Mouse (Mus musculus) myocyte (in vitro differentiated cells): Measurements from ENCODE around the gene Efcab2. TPM values are rescaled to one million over a fixed set of nuclear protein-coding genes. Genes with fewer than 3 reads are reported as not detected.

Experiments used
- H3K27me3 ChIP-seq: one replicate; pipeline ENCODE4 v1.6.1; 2011; ENCODE audit not compliant: control insufficient read depth, insufficient read depth, insufficient read length
- H3K36me3 ChIP-seq: one replicate; pipeline ENCODE4 v1.6.1; 2011; ENCODE audit not compliant: control insufficient read depth, insufficient read depth
- H3K4me2 ChIP-seq: one replicate; pipeline ENCODE4 v1.6.1; 2011; ENCODE audit warnings: low read depth, control low read depth
- H3K4me3 ChIP-seq: one replicate; pipeline ENCODE4 v1.5.1; 2011; ENCODE audit warnings: mild to moderate bottlenecking, control low read depth, moderate library complexity
- H3K79me2 ChIP-seq: one replicate; pipeline ENCODE4 v1.6.1; 2011; ENCODE audit not compliant: control insufficient read depth, insufficient read depth
- H3ac ChIP-seq: one replicate; pipeline ENCODE4 v1.6.1; 2011; ENCODE audit not compliant: control insufficient read depth, insufficient read length
- CEBPB ChIP-seq: IDR thresholded peaks from 2 replicates; pipeline ENCODE4 v1.6.1; 2011; ENCODE audit warnings: mild to moderate bottlenecking, moderate library complexity; ENCODE audit not compliant: poor library complexity, insufficient read depth, severe bottlenecking
- E2F4 ChIP-seq: IDR thresholded peaks from one replicate; pipeline ENCODE4 v1.6.1; 2011; ENCODE audit warnings: mild to moderate bottlenecking, control low read depth, moderate library complexity; ENCODE audit not compliant: insufficient read depth
- MAX ChIP-seq: IDR thresholded peaks from one replicate; pipeline ENCODE4 v1.6.1; 2011; ENCODE audit warnings: low read depth, mild to moderate bottlenecking, control low read depth
- MYOD1 ChIP-seq, 3 experiments: IDR thresholded peaks; one replicate each; pipeline ENCODE4 v1.6.1; 2011; ENCODE audit warnings: control low read depth in 2 of 3, low read depth in 2 of 3, mild to moderate bottlenecking in 2 of 3, moderate library complexity in 1 of 3; ENCODE audit not compliant: insufficient read length in 2 of 3, control insufficient read depth in 1 of 3
- MYOG ChIP-seq, 3 experiments: IDR thresholded peaks; one replicate each; pipeline ENCODE4 v1.6.1; 2011; ENCODE audit warnings: control low read depth in 2 of 3, low read depth in 2 of 3, mild to moderate bottlenecking in 2 of 3; ENCODE audit not compliant: insufficient read length in 2 of 3, control insufficient read depth in 1 of 3, insufficient read depth in 1 of 3
- POLR2A ChIP-seq: IDR thresholded peaks from one replicate; pipeline ENCODE4 v1.6.1; 2011; ENCODE audit warnings: low read depth, mild to moderate bottlenecking, control low read depth, moderate library complexity; ENCODE audit not compliant: insufficient read length
- POLR2AphosphoS2 ChIP-seq: IDR thresholded peaks from one replicate; pipeline ENCODE4 v1.6.1; 2011; ENCODE audit warnings: low read depth, control low read depth; ENCODE audit not compliant: insufficient read length
- REST ChIP-seq: IDR thresholded peaks from one replicate; pipeline ENCODE4 v1.6.1; 2011; ENCODE audit warnings: mild to moderate bottlenecking, control low read depth, moderate library complexity; ENCODE audit not compliant: insufficient read depth, insufficient read length
- SRF ChIP-seq: IDR thresholded peaks from one replicate; pipeline ENCODE4 v1.6.1; 2011; ENCODE audit warnings: low read depth; ENCODE audit not compliant: control insufficient read depth, insufficient read length
- TCF12 ChIP-seq: IDR thresholded peaks from one replicate; pipeline ENCODE4 v1.6.1; 2011; ENCODE audit warnings: mild to moderate bottlenecking, control low read depth; ENCODE audit not compliant: poor library complexity, insufficient read depth, severe bottlenecking
- TCF3 ChIP-seq: IDR thresholded peaks from one replicate; pipeline ENCODE4 v1.6.1; 2011; ENCODE audit warnings: low read depth, control low read depth; ENCODE audit not compliant: insufficient read length
- USF1 ChIP-seq: IDR thresholded peaks from one replicate; pipeline ENCODE4 v1.6.1; 2011; ENCODE audit warnings: low read depth, mild to moderate bottlenecking, control low read depth, moderate library complexity
- polyA plus RNA-seq: library from polyadenylated mRNA; unstranded; fragments of >200 nt; fragmentation: generic; extraction: Trizol; gene quantifications from one replicate; pipeline ENCODE4 v1.2.1, GENCODE M21; 2012; ENCODE audit warnings: missing spikeins

Gene Efcab2
- polyA plus RNA-seq, 1 experiment, result 0.72 TPM

DNA sequence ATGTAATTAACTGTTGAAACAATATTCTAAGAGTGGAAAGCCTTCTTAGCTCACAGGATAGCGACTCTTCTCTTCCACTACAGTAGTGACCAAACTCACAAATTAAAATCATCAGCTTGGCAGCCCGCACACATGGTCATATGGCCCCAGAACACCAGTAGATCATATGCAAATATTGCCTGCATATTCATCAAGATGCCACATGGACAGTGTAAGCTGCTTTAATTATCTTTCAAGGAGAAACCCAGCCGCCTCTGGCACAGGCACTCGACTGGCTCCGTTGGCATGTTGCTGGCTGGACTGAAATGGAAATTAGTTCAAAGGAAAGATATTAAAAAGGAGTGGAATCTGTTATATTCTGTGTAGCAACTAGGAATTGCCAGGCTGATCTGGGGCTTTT is 116.5 kb downstream of the Efcab2 start:
- TF ChIP-seq REST, result no peak
- TF ChIP-seq SRF, result no peak
- no peak overlapping the region for H3ac ChIP-seq
- no peaks in the 10 kb centered on the region for H3K79me2 ChIP-seq
- no peaks in the 10 kb centered on the region for H3K36me3 ChIP-seq
- peak overlapping the region; percentile 62 for H3K4me2 ChIP-seq
- H3K4me3 ChIP-seq, result no peak overlapping the region
- no peaks in the 10 kb centered on the region for H3K27me3 ChIP-seq

DNA sequence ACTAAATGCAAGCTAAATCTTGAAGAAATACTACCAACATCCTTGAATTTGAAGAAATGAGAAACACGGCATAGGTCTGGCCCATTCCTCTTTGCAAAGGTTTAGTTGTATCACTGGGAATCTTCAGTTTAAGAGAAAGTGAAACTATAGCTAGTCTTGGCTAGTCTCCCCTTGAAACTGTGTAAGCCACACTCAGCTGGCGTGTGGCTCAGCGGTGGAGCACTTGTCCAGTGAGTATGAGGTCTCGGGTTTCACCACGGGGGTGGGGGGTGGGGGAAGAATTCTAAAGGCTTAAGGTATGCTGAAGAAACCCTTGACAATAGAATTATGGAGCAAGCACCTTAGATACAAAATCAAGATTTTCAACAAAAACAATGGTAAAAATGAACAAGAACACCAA is 117.3 kb downstream of the Efcab2 start:
- H3K4me3 ChIP-seq, result no peak overlapping the region
- TF ChIP-seq TCF3, result no peak
- peak in 2 of 3 experiments; percentile 42 to 52 for TF ChIP-seq MYOD1 (IDR thresholded peaks at IDR 0.05; ENCODE audit: control insufficient read depth in 1 of 3, insufficient read length in 2 of 3, low read depth in 2 of 3)
- TF ChIP-seq CEBPB, result no peak
- peak in 1 of 3 experiments; percentile 53 for TF ChIP-seq MYOG (IDR thresholded peaks at IDR 0.05; ENCODE audit: control insufficient read depth in 1 of 3, insufficient read depth in 1 of 3, insufficient read length in 2 of 3, low read depth in 2 of 3)
- H3K27me3 ChIP-seq, result no peaks in the 10 kb centered on the region
- no peaks in the 10 kb centered on the region for H3K79me2 ChIP-seq
- no peaks in the 10 kb centered on the region for H3K36me3 ChIP-seq
- peak overlapping the region; percentile 62 for H3K4me2 ChIP-seq
- H3ac ChIP-seq, result no peak overlapping the region

GRCm38 (mm10) chr1:178527185-178527546 is 121.3 kb downstream of the Efcab2 start:
- H3K4me3 ChIP-seq, result peak overlapping the region; percentile 76
- H3K4me2 ChIP-seq, result peak overlapping the region; percentile 100
- H3K79me2 ChIP-seq, result peaks cover 5% of the 10 kb centered on the region
- TF ChIP-seq REST (no peak), TCF3 (no peak), USF1 (no peak), SRF (no peak), E2F4 (no peak), TCF12 (no peak), POLR2AphosphoS2 (no peak), MYOG (IDR thresholded peaks at IDR 0.05; ENCODE audit: control insufficient read depth in 1 of 3, insufficient read depth in 1 of 3, insufficient read length in 2 of 3, low read depth in 2 of 3) (no peak), MYOD1 (IDR thresholded peaks at IDR 0.05; ENCODE audit: control insufficient read depth in 1 of 3, insufficient read length in 2 of 3, low read depth in 2 of 3) (no peak), POLR2A (no peak), CEBPB (no peak), MAX (no peak)
- H3ac ChIP-seq, result no peak overlapping the region
- H3K36me3 ChIP-seq, result no peaks in the 10 kb centered on the region
- no peaks in the 10 kb centered on the region for H3K27me3 ChIP-seq

DNA sequence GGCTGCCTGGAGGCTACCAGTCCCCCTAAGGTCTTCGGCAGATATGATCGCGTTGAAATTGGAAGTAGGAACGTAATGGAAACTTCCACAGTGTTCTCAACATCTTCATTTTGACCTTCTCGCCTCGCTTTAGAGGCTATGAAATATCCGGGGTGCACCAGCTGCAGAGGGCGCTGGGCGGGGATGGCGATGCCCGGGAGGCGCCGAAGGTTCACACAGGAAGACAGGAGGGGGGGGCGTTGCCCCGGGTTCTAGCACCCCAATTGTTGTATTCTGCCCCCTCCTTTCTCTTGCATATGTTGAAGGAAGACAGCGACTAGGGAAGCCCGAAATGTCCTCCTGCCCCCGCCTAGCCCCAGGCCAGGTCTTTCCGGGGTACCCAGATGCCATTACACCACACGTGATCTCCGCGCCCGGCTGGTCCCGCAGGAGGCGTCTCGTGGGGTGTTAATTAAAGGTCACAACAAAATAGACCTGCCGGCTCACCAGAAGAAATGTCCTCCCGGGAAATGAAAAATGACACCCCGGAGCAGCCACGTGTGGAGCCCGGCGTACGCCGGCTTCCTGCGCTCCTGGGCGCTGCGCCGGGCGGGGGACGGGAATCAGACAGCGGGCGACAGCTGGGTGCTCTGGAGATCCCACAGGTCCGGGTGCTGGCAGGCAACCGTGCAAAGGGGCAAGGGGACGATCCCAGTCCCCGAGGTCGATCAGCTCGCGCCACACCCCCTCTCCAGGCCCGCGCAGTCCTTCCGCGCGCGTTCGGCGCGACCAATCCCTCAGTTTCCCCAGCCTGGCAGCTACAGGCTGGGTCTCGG is 121.9 kb downstream of the Efcab2 start:
- peaks cover 5% of the 10 kb centered on the region for H3K79me2 ChIP-seq

DNA sequence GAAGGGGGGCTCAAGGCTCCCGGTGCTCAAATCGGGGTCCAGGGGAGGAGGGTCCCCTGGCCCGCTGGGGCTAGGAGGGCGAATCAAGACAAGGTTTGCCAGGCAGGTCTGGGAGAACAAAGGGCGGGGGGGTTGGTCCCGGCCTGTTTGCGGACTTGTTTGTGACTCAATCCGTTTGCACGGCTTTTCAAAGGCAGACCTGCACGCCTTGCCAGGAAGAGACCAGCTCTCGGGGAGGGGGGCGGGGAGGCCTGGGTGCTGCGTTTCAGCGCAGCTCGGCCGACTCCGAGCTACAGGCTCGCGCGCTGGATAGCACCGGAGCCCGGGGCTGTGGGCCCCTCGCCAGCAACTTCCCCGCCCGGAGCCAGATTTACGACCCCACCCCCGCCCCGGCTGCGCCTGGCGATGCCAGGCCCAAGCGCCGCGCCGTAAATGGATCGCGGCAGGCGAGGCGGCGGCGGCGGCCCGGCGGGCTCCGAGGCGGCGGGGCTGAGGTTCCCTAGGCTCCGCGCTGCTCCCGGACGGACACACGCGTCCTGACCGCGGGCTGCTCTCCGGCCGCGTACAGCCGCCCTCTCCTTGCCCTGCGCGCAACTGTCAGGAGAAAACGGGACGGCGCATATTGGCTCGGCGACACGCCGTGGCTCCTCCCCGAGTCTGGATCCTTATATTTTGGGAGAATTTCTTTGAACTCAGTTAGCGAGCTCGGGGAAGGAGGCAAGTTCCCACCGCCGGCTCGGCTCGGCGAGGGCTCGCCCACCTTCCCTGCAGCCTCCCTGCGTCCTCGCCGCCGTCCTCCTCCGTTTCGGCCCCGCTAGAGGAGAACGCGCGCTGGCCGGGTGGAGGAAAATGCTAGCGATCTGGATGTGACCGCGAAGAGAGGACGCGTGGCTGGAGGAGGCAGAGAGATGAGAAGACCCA is 122.8 kb downstream of the Efcab2 start, which contains the start of gene Kif26b:
Kif26b (plus strand) TSS at position 695 of the 921 bp plus-strand sequence.
- TF ChIP-seq TCF12 (no peak), POLR2A (peak; percentile 67), TCF3 (no peak), MYOD1 (IDR thresholded peaks at IDR 0.05; ENCODE audit: control insufficient read depth in 1 of 3, insufficient read length in 2 of 3, low read depth in 2 of 3) (no peak), MAX (no peak), SRF (no peak), USF1 (no peak), CEBPB (no peak), REST (no peak), MYOG (IDR thresholded peaks at IDR 0.05; ENCODE audit: control insufficient read depth in 1 of 3, insufficient read depth in 1 of 3, insufficient read length in 2 of 3, low read depth in 2 of 3) (peak in 1 of 3 experiments; percentile 42), POLR2AphosphoS2 (no peak)
- peak within 1 kb of the TSS; percentile 61 for H3ac ChIP-seq
- H3K36me3 ChIP-seq, result no peaks in the 10 kb centered on the region
- H3K4me2 ChIP-seq, result peak within 1 kb of the TSS; percentile 100
- no peaks in the 10 kb centered on the region for H3K27me3 ChIP-seq
- H3K79me2 ChIP-seq, result peaks cover 5% of the 10 kb centered on the region
- H3K4me3 ChIP-seq, result peak within 1 kb of the TSS; percentile 76

More for the DNA sequence above, 121.9 kb downstream of the Efcab2 start:
- H3K4me2 ChIP-seq, result peak overlapping the region; percentile 100
- no peaks in the 10 kb centered on the region for H3K27me3 ChIP-seq
- TF ChIP-seq MYOD1 (IDR thresholded peaks at IDR 0.05; ENCODE audit: control insufficient read depth in 1 of 3, insufficient read length in 2 of 3, low read depth in 2 of 3) (peak in 2 of 3 experiments; percentile 88 to 94), MYOG (IDR thresholded peaks at IDR 0.05; ENCODE audit: control insufficient read depth in 1 of 3, insufficient read depth in 1 of 3, insufficient read length in 2 of 3, low read depth in 2 of 3) (peak in 2 of 3 experiments; percentile 80 to 82), E2F4 (no peak), TCF12 (peak; percentile 44), CEBPB (no peak), POLR2A (peak; percentile 27), POLR2AphosphoS2 (no peak), USF1 (no peak)
- H3ac ChIP-seq, result peak overlapping the region; percentile 61
- H3K36me3 ChIP-seq, result no peaks in the 10 kb centered on the region
- H3K4me3 ChIP-seq, result peak overlapping the region; percentile 76
